Mouse (Mus musculus) hindbrain, embryonic 13.5 days (tissue): Measurements from ENCODE around the gene Scnn1a. TPM values are rescaled to one million over a fixed set of nuclear protein-coding genes. Genes with fewer than 3 reads are reported as not detected.
"Not testable (repeated sequence)": the region's sequence is repeated elsewhere in the genome, so short reads cannot be mapped to it uniquely, and the experiment has no call there.

Source experiments
- ATAC-seq: fragments of 200-750 bp; cut with Nextera tagmentation; 2 replicates; pipeline ENCODE4 v1.8.0; 2017; ENCODE audit warnings: moderate TSS enrichment; ENCODE audit not compliant: low FRiP score
- H3K27ac ChIP-seq: fragments of 300-500 bp; sonication (generic); 2 replicates; pipeline ENCODE4 v1.5.1; 2015; ENCODE audit warnings: inconsistent platforms, mild to moderate bottlenecking, moderate library complexity
- H3K27me3 ChIP-seq: fragments of 300-500 bp; sonication (generic); 2 replicates; pipeline ENCODE4 v1.6.1; 2015; ENCODE audit warnings: mild to moderate bottlenecking, inconsistent platforms
- H3K36me3 ChIP-seq: fragments of 300-500 bp; sonication (generic); 2 replicates; pipeline ENCODE4 v1.6.1; 2015; ENCODE audit warnings: mild to moderate bottlenecking, inconsistent platforms
- H3K4me1 ChIP-seq: fragments of 300-500 bp; sonication (generic); replicated peaks from 2 replicates; pipeline ENCODE4 v1.6.1; 2015; ENCODE audit warnings: inconsistent platforms
- H3K4me2 ChIP-seq: fragments of 300-500 bp; sonication (generic); 2 replicates; pipeline ENCODE4 v1.6.1; 2015; ENCODE audit warnings: inconsistent platforms, mild to moderate bottlenecking, moderate library complexity
- H3K4me3 ChIP-seq: fragments of 300-500 bp; sonication (generic); 2 replicates; pipeline ENCODE4 v1.5.1; 2015; ENCODE audit warnings: mild to moderate bottlenecking, inconsistent platforms
- H3K9ac ChIP-seq: fragments of 300-500 bp; sonication (generic); 2 replicates; pipeline ENCODE4 v1.6.1; 2015; ENCODE audit warnings: mild to moderate bottlenecking, inconsistent platforms
- H3K9me3 ChIP-seq: fragments of 300-500 bp; sonication (generic); 2 replicates; pipeline ENCODE4 v1.6.1; 2016; ENCODE audit warnings: inconsistent platforms
- WGBS: fragments of 180-500 bp; shearing (Covaris S2); methylation state at CpG from one replicate; pipeline ENCODE4 v1.1.7; 2015; 5-methylcytosine and 5-hydroxymethylcytosine counted together
- polyA plus RNA-seq: library from polyadenylated mRNA; unstranded; fragments of >200 nt; fragmentation: Nextera tagmentation; extraction: Ambion mirVana; gene quantifications from 2 replicates; pipeline ENCODE4 v1.2.1, GENCODE M21; 2015

The Scnn1a gene
- polyA plus RNA-seq, 1 experiment from 2014 or later: 0.29 TPM

DNA sequence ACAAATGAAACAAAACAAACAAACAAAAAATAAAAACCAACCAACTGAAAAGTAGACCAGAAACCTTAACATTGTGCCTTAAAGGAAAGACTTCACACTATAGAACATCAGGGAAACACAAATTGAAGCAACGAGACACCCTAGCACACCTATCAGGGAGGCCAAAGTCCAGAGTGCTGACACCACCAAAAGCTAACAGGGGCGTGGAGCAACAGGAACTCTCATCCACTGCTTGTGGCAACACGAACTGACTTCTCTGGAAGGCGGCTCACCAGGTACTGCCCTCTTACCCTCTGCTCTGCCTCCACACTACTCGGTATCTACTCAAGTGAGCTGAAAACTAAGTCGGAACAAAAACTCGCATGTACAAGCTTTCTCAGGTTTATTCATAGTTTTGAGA lies 28.2 kb upstream of the Scnn1a start:
- Histone ChIP-seq H3K9ac (no peak overlapping the region), H3K36me3 (no peaks in the 10 kb centered on the region), H3K4me1 (no peaks in the 10 kb centered on the region), H3K27me3 (no peaks in the 10 kb centered on the region), H3K4me3 (no peak overlapping the region), H3K4me2 (no peak overlapping the region), H3K27ac (no peak overlapping the region), H3K9me3 (no peaks in the 10 kb centered on the region)
- WGBS: 93% methylated on average over 7 of the region's 7 CpGs
- no peak for ATAC-seq

- ATAC-seq: no peak
- 85% methylated on average over 4 of the region's 4 CpGs for WGBS
- no peaks in the 10 kb centered on the region for H3K4me1 ChIP-seq
Observed at GRCm38 (mm10) chr6:125294049-125294448, 26.4 kb upstream of the Scnn1a start.

DNA sequence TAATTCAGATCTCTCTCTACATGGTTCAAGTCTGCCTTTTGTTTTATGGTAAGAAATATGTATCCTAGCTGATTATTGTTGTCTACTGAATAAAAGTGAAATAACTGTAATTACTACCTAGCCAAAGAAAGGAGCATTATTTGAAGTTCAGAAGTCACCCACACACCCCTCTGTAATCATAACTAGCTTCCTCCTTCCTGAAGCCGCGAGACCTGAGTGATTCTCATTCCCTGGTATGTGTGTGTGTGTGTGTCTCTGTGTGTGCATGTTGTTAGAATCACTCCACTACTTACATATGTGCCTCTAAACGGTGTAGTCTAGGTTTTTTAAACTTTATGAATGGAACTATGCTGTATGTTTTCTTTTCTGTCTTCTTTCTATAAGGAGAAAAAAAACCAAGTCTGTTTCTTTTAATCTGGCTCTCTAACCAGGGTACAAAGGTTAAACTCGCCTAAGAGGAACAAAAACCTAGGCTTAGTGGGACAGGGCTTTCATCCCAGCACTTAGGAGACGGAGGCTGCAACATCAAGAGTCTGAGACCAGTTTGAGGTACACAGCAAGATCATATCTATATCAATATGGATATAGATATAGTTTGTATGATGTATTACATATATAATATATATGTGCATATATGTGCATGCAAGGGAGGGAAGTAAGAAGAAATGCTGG lies 23.2 kb upstream of the Scnn1a start:
- Histone ChIP-seq H3K4me2 (no peak overlapping the region), H3K27ac (no peak overlapping the region), H3K27me3 (no peaks in the 10 kb centered on the region), H3K4me1 (no peaks in the 10 kb centered on the region), H3K36me3 (no peaks in the 10 kb centered on the region), H3K9ac (no peak overlapping the region), H3K9me3 (no peaks in the 10 kb centered on the region), H3K4me3 (no peak overlapping the region)
- 84% methylated on average over 5 of the region's 5 CpGs for WGBS
- no peak for ATAC-seq

More at GRCm38 (mm10) chr6:125294049-125294448, 26.4 kb upstream of the Scnn1a start:
- no peaks in the 10 kb centered on the region for H3K9me3 ChIP-seq
- no peaks in the 10 kb centered on the region for H3K27me3 ChIP-seq
- no peak overlapping the region for H3K4me3 ChIP-seq
- no peaks in the 10 kb centered on the region for H3K36me3 ChIP-seq
- no peak overlapping the region for H3K27ac ChIP-seq
- H3K9ac ChIP-seq: no peak overlapping the region
- no peak overlapping the region for H3K4me2 ChIP-seq

DNA sequence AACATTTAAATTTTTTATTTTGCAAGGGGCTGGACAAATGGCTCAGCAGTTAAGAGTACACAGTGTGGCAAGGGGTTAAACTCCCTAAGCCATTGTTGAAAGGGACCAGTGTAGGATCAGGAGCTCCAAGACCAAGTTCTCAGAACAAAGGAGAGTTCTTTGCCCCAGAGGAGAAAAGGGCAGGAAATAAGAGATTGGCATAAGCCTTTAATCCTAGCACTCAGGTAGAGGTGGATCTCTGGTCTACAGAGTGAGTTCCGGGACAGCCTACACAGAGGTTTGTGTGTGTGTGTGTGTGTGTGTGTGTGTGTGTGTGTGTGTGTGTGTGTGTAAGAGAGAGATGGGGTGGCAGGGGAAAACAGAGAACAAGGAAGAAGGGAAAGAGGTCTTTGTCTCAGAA lies 19.5 kb upstream of the Scnn1a start:
- Histone ChIP-seq H3K36me3 (no peaks in the 10 kb centered on the region), H3K4me2 (no peak overlapping the region), H3K9ac (no peak overlapping the region), H3K9me3 (no peaks in the 10 kb centered on the region), H3K4me1 (no peaks in the 10 kb centered on the region; the same call in 1 of the 2 replicates), H3K27me3 (no peaks in the 10 kb centered on the region), H3K27ac (no peak overlapping the region), H3K4me3 (no peak overlapping the region)
- no peak for ATAC-seq
- 80% methylated on average over 1 of the region's 1 CpGs for WGBS

DNA sequence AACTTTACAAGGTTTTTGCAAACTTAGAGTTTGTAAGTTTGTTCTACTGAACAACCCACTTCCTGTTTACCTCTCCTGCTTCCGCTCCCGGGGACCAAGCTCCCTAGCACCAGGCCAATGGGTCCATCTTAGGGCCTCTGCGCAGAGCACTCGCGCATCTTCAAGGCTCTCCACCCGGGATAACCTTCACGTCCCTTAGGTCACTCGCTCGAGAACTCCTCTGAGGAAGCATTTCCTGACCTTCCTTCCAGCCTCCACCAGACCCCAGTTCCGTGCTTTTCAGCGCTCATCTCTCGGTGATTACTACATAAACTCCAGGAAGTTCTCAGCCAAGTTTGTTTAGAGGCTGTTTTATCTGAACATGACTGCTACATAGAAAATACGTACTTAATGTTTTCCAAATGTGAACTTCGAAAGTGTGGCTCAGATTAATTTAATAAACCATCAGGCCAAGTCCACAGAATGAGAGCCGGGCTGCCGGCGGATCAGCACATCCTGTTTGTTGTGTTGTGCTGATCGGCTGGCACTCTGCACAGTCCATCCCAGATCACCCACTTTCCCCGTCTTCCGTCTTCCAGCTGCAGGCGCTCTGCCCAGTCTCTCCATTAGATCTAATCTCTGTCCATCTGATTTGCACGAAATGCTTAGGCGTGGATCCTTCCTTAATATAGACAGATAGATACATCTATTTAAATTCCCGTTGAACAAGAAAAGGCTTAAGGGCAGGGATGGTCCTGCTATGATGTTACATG lies 18.1 kb upstream of the Scnn1a start:
- no peak for ATAC-seq
- no peaks in the 10 kb centered on the region for H3K9me3 ChIP-seq
- H3K9ac ChIP-seq: no peak overlapping the region
- no peaks in the 10 kb centered on the region for H3K36me3 ChIP-seq
- H3K27ac ChIP-seq: no peak overlapping the region
- no peaks in the 10 kb centered on the region; the same call in 1 of the 2 replicates for H3K4me1 ChIP-seq
- WGBS: 90% methylated on average over 24 of the region's 24 CpGs
- H3K4me2 ChIP-seq: no peak overlapping the region
- H3K27me3 ChIP-seq: no peaks in the 10 kb centered on the region
- no peak overlapping the region for H3K4me3 ChIP-seq

- no peaks in the 10 kb centered on the region for H3K27me3 ChIP-seq
- no peak overlapping the region for H3K27ac ChIP-seq
- no peaks in the 10 kb centered on the region; the same call in 1 of the 2 replicates for H3K4me1 ChIP-seq
- no peak overlapping the region for H3K9ac ChIP-seq
- H3K4me2 ChIP-seq: no peak overlapping the region
- no peak for ATAC-seq
- H3K9me3 ChIP-seq: no peaks in the 10 kb centered on the region
- 65% methylated on average over 4 of the region's 4 CpGs for WGBS
- H3K4me3 ChIP-seq: no peak overlapping the region
- H3K36me3 ChIP-seq: no peaks in the 10 kb centered on the region
Observed at GRCm38 (mm10) chr6:125303242-125303641, 17.2 kb upstream of the Scnn1a start.

GRCm38 (mm10) chr6:125304408-125304807 lies 16.1 kb upstream of the Scnn1a start:
- H3K4me2 ChIP-seq, H3K4me3 ChIP-seq, H3K4me1 ChIP-seq, H3K27me3 ChIP-seq, H3K9ac ChIP-seq, H3K27ac ChIP-seq, H3K9me3 ChIP-seq, H3K36me3 ChIP-seq, ATAC-seq: not testable (repeated sequence)
- WGBS: 89% methylated on average over 7 of the region's 7 CpGs

- 93% methylated on average over 6 of the region's 6 CpGs for WGBS
- H3K9ac ChIP-seq: no peak overlapping the region
- H3K4me2 ChIP-seq: no peak overlapping the region
- H3K36me3 ChIP-seq: no peaks in the 10 kb centered on the region
- peaks cover 8% of the 10 kb centered on the region; the same call in 1 of the 2 replicates for H3K4me1 ChIP-seq
- no peaks in the 10 kb centered on the region for H3K9me3 ChIP-seq
- H3K27ac ChIP-seq: no peak overlapping the region
- no peak for ATAC-seq
- H3K27me3 ChIP-seq: no peaks in the 10 kb centered on the region
- H3K4me3 ChIP-seq: no peak overlapping the region
Observed at GRCm38 (mm10) chr6:125305465-125305864, 15.0 kb upstream of the Scnn1a start.

- Histone ChIP-seq H3K9ac (no peak overlapping the region), H3K27ac (no peak overlapping the region), H3K36me3 (no peaks in the 10 kb centered on the region), H3K4me3 (no peak overlapping the region), H3K27me3 (peaks cover 2% of the 10 kb centered on the region; the same call in 1 of the 2 replicates), H3K4me2 (no peak overlapping the region), H3K9me3 (no peaks in the 10 kb centered on the region), H3K4me1 (peaks cover 8% of the 10 kb centered on the region; the same call in 1 of the 2 replicates)
- ATAC-seq: no peak
- 94% methylated on average over 5 of the region's 5 CpGs for WGBS
Observed at GRCm38 (mm10) chr6:125307091-125307490, 13.4 kb upstream of the Scnn1a start.

GRCm38 (mm10) chr6:125308921-125309320 lies 11.5 kb upstream of the Scnn1a start:
- WGBS: 12% methylated on average over 13 of the region's 13 CpGs
- H3K4me2 ChIP-seq: 0 out of 2 replicates have a peak overlapping the region, but pooled peaks have one; percentile 10
- H3K36me3 ChIP-seq: no peaks in the 10 kb centered on the region
- H3K27me3 ChIP-seq: peaks cover 9% of the 10 kb centered on the region; the same call in 1 of the 2 replicates
- peaks cover 24% of the 10 kb centered on the region for H3K4me1 ChIP-seq
- H3K9me3 ChIP-seq: no peaks in the 10 kb centered on the region
- no peak; the same call in 1 of the 2 replicates for ATAC-seq
- no peak overlapping the region for H3K4me3 ChIP-seq
- H3K27ac ChIP-seq: no peak overlapping the region
- no peak overlapping the region for H3K9ac ChIP-seq

DNA sequence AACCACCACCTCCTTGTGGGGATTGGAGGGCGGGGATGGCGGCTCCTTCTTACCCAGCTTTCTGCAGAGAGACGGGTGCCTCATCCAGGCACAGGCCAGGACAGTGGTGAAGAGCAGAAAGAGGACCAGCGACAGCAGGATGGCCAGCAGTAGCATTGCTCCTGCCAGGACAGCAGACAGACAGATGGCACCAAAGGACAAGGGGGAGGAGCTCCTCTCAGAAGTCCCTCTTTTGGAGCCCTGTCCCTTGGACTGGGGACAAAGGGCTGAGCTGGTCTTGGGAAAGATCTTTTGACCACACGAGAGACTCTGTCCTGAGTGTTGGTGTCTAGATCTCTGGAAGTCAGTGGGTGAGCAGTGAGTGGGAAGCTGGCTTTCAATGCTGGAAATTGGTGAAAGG lies 11.1 kb upstream of the Scnn1a start:
- Histone ChIP-seq H3K4me1 (peaks cover 29% of the 10 kb centered on the region), H3K9ac (no peak overlapping the region), H3K4me3 (no peak overlapping the region), H3K27me3 (peaks cover 9% of the 10 kb centered on the region; the same call in 1 of the 2 replicates), H3K4me2 (no peak overlapping the region), H3K36me3 (no peaks in the 10 kb centered on the region), H3K9me3 (no peaks in the 10 kb centered on the region), H3K27ac (no peak overlapping the region)
- no peak for ATAC-seq
- 39% methylated on average over 5 of the region's 5 CpGs for WGBS

DNA sequence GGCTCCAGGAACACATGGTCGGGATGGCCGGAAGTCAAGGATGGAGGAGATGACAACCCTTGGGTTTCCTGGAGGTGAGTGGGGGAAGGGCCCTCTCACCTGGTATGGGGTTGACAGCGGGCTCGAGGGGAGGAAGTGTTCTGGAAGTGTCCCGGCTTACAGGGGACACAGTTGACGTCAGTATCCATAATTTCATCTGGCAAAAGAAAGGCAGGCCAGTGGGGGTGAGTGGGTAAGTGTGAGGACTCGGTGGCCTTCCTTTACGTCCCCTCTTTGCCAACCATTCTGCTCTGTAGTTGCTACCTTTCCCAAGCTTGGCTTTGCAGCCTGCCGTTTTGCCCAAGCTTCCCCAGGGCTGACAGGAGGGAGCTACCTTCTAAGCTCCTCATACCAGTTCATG lies 8.3 kb upstream of the Scnn1a start:
- WGBS: 83% methylated on average over 9 of the region's 9 CpGs
- Histone ChIP-seq H3K36me3 (no peaks in the 10 kb centered on the region), H3K4me2 (peak overlapping the region; percentile 60), H3K27me3 (peaks cover 9% of the 10 kb centered on the region; the same call in 1 of the 2 replicates), H3K9ac (no peak overlapping the region), H3K4me1 (peaks cover 30% of the 10 kb centered on the region), H3K27ac (no peak overlapping the region), H3K9me3 (no peaks in the 10 kb centered on the region), H3K4me3 (no peak overlapping the region)
- no peak for ATAC-seq
